Mouse (Mus musculus) heart, adult 2 months (tissue): ENCODE measurements around the gene Cdc42ep2.

Source experiments
- CTCF ChIP-seq: fragments of 200-600 bp; IDR thresholded peaks from 2 replicates; pipeline ENCODE4 v1.8.1; 2022; ENCODE audit warnings: antibody characterized with exemption, mild to moderate bottlenecking, moderate library complexity
- EP300 ChIP-seq: fragments of 200-500 bp; IDR thresholded peaks from 2 replicates; pipeline ENCODE4 v1.6.1; 2011; ENCODE audit warnings: low read depth, low read length, control low read depth; ENCODE audit not compliant: insufficient read depth

DNA sequence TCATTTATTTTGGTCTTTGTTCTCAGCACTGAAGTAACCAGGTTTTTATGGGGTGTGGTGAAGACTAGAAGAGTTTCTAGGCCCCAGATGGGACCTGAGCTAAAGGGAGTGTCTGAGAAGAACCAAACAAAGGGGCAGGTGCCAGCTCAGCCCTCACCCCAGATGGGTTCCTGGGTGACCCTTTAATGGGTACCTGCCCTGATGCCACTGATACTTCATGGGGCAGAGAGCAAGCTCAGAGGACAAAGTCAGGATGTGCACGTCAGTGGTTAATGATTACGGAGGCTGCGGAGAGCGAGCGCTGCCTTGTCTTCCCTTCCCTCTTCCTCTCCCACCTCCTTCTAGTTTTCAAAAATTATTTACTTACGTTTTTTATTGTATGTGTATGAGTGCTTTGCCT, 43.5 kb downstream of the Cdc42ep2 start:
- TF ChIP-seq CTCF: no peak
- TF ChIP-seq EP300: no peak
